Mouse (Mus musculus) megakaryocyte, embryonic 14.5 days (primary cell): ENCODE results near the gene Etl4. TPM values are rescaled to one million over a fixed set of nuclear protein-coding genes. Genes with fewer than 3 reads are reported as not detected.

Source experiments
- H3K27me3 ChIP-seq: replicated peaks from 2 replicates; pipeline ENCODE3; 2012; ENCODE audit warnings: inconsistent platforms
- H3K36me3 ChIP-seq: replicated peaks from 2 replicates; pipeline ENCODE3; 2012; ENCODE audit warnings: low read length, inconsistent platforms, mixed read lengths
- H3K4me1 ChIP-seq: 2 replicates; pipeline ENCODE4 v1.6.1; 2012; ENCODE audit warnings: inconsistent platforms
- H3K4me3 ChIP-seq: replicated peaks from 2 replicates; pipeline ENCODE3; 2012; ENCODE audit warnings: moderate library complexity, mild to moderate bottlenecking, inconsistent platforms
- H3K9me3 ChIP-seq: 2 replicates; pipeline ENCODE4 v1.6.1; 2012; ENCODE audit warnings: inconsistent platforms
- FLI1 ChIP-seq: IDR thresholded peaks from 2 replicates; pipeline ENCODE4 v1.6.1; 2012; ENCODE audit warnings: low read length, inconsistent platforms, mixed read lengths
- GATA1 ChIP-seq: IDR thresholded peaks from 3 replicates; pipeline ENCODE4 v1.6.1; 2012; ENCODE audit warnings: mixed read lengths, low read length, inconsistent platforms, borderline replicate concordance
- polyA plus RNA-seq: library from polyadenylated mRNA; stranded (reverse); fragments of >175 nt; gene quantifications from 2 replicates; pipeline ENCODE4 v1.2.3, GENCODE M21; 2012; ENCODE audit warnings: low replicate concordance; ENCODE audit not compliant: insufficient read depth

The Etl4 gene
- polyA plus RNA-seq, 1 experiment = 0.12 TPM

DNA sequence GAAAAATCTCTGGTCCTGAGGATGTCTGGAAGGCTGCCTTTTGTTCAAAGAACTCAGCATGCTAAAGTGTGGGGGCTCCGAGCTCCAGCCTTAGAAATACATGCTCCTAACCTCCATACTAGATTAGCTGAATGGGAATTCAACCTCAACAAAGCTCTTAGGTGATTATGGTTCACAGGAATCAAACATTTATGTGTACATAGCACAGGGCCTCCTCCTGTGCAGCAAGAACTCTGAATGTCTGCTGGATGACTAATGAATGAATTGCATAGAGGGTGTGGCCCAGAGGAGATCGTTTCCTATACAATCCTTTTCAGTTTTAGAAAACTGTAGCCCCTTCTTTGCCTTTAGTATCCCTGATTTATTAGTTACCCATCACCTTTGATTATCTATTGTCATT is 687.6 kb downstream of the Etl4 start:
- H3K27me3 ChIP-seq = no peaks in the 10 kb centered on the region
- no peaks in the 10 kb centered on the region for H3K4me1 ChIP-seq
- 0 out of 2 replicates have a peak, but pooled peaks cover 2% of the 10 kb centered on the region for H3K9me3 ChIP-seq
- H3K4me3 ChIP-seq = no peak overlapping the region
- TF ChIP-seq FLI1 = no peak
- no peak for TF ChIP-seq GATA1
- no peaks in the 10 kb centered on the region for H3K36me3 ChIP-seq

DNA sequence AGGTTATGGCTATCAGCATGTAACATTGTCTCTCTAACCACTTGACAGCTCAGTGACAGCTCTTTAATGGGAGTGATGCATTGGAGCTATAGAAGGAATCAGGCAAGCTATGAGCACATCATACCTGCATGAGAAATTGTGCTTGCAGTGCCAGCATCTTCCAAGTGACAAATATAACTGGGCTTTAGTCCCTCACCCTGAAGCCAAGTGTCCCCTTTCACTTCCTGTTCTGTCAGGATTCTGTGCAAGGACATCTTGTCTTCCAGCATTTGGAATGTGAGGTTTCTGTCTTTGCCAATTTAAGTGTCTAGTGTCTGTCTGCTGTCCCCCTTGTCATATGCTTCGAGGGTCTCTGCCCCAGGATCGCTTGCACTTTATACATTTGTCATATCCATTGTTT is 693.1 kb downstream of the Etl4 start:
- no peak for TF ChIP-seq GATA1
- Histone ChIP-seq H3K4me3 (no peak overlapping the region), H3K9me3 (peaks cover 3% of the 10 kb centered on the region; the same call in 1 of the 2 replicates), H3K4me1 (no peaks in the 10 kb centered on the region), H3K27me3 (no peaks in the 10 kb centered on the region), H3K36me3 (no peaks in the 10 kb centered on the region)

DNA sequence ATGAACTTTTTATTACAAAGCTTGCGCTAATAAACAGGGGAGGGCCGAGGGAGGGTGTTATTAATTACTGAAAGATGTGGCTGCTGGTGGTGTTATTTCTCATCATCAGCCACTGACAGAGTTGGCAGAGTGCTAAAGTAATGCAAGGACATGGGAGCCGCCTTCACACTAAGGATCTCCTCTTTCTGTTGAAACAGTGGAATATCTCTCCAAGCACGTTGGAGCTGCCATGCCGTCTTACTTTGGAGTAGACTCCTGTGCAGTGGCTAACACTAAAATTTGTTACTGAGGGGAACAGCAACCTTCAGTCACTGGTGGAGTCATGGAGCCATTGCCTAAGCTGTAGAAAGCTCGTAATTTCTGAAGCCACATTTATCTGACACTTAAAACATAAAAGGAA is 694.0 kb downstream of the Etl4 start:
- no peaks in the 10 kb centered on the region for H3K27me3 ChIP-seq
- TF ChIP-seq GATA1 (no peak), FLI1 (no peak)

DNA sequence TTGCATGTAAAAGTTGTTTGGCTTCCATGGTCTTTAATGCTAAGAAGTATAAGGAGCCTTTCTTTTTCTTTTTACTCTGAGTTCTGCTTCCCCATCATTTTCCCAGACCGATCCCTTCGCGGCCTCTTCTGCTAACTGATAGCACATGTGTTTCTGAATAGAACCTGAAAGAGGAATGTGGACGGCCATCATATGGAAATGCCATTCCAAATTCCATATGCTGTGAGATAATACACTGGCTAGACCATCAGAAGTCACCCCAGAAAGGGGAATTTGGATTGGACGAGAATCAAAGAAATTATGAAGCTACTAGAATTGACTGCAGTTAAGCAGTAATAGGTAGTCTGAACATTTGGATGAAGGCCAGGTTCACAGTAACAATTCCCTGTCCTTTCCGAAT is 694.4 kb downstream of the Etl4 start:
- Histone ChIP-seq H3K4me1 (no peaks in the 10 kb centered on the region), H3K4me3 (no peak overlapping the region), H3K36me3 (no peaks in the 10 kb centered on the region), H3K9me3 (peaks cover 3% of the 10 kb centered on the region; the same call in 1 of the 2 replicates), H3K27me3 (no peaks in the 10 kb centered on the region)
- TF ChIP-seq GATA1 (no peak), FLI1 (no peak)

More for the DNA sequence above, 694.0 kb downstream of the Etl4 start:
- Histone ChIP-seq H3K4me3 (no peak overlapping the region), H3K4me1 (no peaks in the 10 kb centered on the region), H3K36me3 (no peaks in the 10 kb centered on the region), H3K9me3 (peaks cover 3% of the 10 kb centered on the region; the same call in 1 of the 2 replicates)

DNA sequence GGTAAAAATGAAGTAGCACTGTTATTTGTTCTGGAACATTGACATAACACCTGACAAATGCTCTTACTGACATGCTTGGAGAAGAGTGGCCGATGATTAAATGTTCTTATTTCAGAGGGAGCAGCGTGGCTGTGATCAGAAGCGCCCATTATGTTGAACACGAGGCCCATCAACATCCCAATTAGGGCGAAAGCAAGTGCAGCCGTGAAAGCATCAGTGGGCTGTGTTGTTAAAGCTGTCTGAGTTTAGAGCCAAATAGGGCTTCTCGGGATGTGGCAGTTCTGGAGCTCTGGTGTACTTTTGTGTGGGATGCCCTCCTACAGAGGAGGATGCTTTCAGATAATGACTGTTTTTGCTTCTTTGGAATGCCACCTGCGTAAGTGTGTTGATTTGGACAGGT is 699.6 kb downstream of the Etl4 start:
- Histone ChIP-seq H3K4me3 (no peak overlapping the region), H3K27me3 (no peaks in the 10 kb centered on the region), H3K9me3 (no peaks in the 10 kb centered on the region), H3K4me1 (no peaks in the 10 kb centered on the region), H3K36me3 (no peaks in the 10 kb centered on the region)
- TF ChIP-seq FLI1 (no peak), GATA1 (no peak)

DNA sequence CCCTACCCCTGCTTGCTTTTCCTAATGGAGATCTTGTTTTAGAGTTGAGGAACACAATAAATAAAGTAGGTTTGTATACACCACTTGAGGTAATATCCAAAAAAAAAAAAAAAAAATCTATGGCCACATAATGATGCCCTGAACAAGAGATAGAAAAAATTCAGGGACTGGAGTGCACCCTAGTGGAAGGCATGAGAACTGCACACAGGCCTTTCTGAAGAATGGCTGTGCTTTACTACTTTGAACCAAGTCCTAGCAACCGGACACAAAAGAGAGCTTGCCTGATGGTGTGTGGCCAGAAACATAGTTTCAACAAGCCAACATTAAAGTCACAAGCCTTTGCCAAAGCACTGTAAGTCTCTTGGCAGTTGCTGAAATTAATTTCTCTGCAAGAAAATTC is 706.4 kb downstream of the Etl4 start:
- H3K36me3 ChIP-seq = no peaks in the 10 kb centered on the region
- H3K4me3 ChIP-seq = no peak overlapping the region
- no peaks in the 10 kb centered on the region for H3K27me3 ChIP-seq
- TF ChIP-seq GATA1 (no peak), FLI1 (no peak)
- no peaks in the 10 kb centered on the region for H3K4me1 ChIP-seq
- H3K9me3 ChIP-seq = no peaks in the 10 kb centered on the region

DNA sequence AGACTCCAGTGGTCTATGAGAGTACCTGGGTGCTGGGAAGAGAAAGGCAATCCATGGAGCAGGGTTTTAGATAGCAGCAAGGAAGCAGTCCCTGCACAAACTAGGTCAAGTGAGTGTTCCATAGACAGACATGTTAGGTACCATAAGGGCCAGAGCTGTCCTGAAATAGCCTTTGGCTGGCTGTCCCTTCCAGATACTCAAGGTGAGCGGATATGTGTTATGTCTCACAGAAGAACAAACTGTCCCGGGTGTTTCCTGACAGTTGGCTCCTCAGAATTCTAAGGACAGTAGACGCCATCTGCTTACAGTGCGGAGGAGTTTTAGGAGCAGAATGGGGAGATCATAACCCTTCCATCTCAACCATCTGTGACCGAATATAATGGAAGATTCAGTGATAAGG is 708.8 kb downstream of the Etl4 start:
- Histone ChIP-seq H3K27me3 (no peaks in the 10 kb centered on the region), H3K4me3 (no peak overlapping the region), H3K36me3 (no peaks in the 10 kb centered on the region), H3K9me3 (no peaks in the 10 kb centered on the region), H3K4me1 (no peaks in the 10 kb centered on the region)
- TF ChIP-seq GATA1 (no peak), FLI1 (no peak)

DNA sequence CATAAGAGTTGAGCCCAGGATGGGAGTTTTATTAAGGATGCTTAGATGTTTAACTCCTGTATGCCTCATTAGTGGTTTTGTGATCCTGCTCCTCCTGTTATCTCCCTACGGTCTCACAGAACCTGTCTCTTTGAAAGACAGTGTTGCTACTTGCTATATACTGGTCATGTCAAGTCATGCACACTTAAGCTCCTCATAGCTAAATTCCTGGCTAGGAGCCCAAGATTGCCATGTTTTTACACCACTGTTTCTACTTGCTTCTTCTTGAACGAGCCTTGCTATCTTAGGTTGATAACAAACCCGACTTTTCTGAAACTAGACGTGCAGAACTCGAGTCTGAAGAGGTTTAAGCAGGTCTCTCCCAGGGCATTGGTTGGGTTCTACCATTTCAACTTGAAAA is 710.3 kb downstream of the Etl4 start:
- Histone ChIP-seq H3K27me3 (no peaks in the 10 kb centered on the region), H3K36me3 (no peaks in the 10 kb centered on the region), H3K4me1 (no peaks in the 10 kb centered on the region), H3K4me3 (no peak overlapping the region), H3K9me3 (no peaks in the 10 kb centered on the region)
- no peak for TF ChIP-seq GATA1
- TF ChIP-seq FLI1 = no peak

DNA sequence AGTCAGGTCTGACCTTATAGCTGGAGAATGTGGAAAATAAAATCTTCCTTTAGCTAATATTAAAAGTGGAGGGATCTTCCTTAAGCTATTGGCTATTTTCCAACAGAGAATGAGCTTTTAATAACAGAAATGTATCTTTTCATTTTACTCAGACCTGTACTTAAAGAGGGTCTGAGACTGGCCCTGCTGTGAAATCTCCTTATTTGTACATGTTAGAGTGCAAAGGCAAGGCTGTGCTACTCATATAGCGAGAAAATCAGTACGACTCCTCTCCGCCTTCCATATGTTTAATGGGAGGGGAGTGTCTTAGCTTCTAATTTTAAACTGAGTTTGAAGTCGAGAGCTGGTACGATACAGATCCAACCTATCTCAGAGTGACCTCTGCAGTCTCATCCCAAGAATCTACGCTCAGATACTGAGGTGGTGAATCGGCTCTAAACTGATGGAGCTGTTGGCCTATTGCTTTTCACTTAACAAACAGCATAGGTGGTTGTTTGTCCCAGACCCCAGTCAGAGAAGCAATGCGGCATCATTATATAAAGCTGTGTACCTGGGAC is 719.7 kb downstream of the Etl4 start:
- no peaks in the 10 kb centered on the region for H3K36me3 ChIP-seq
- no peaks in the 10 kb centered on the region for H3K4me1 ChIP-seq
- TF ChIP-seq GATA1 (no peak), FLI1 (no peak)
- no peaks in the 10 kb centered on the region for H3K27me3 ChIP-seq
- H3K9me3 ChIP-seq = no peaks in the 10 kb centered on the region
- no peak overlapping the region for H3K4me3 ChIP-seq

DNA sequence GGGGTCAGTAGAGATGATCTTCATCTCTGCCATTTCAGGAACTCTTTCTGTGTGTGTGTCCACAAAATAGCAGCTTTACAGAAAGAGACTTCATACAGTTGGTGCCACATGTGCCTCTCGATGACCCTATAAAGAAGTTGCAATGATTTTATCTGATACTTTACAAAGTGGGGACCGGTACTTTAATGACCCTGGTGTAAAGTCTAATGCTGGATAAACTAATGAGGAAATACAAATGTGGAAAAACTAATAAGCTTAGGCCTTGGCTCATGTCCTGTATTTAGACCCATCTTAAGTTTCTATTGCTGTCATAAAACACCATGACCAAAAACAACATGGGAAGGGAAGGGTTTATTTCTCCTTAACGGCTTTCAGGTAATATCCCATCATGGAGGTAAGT is 729.0 kb downstream of the Etl4 start:
- H3K9me3 ChIP-seq = no peaks in the 10 kb centered on the region; the same call in 1 of the 2 replicates
- H3K36me3 ChIP-seq = no peaks in the 10 kb centered on the region
- H3K4me1 ChIP-seq = no peaks in the 10 kb centered on the region
- H3K4me3 ChIP-seq = no peak overlapping the region
- H3K27me3 ChIP-seq = no peaks in the 10 kb centered on the region
- TF ChIP-seq GATA1 (no peak), FLI1 (no peak)

DNA sequence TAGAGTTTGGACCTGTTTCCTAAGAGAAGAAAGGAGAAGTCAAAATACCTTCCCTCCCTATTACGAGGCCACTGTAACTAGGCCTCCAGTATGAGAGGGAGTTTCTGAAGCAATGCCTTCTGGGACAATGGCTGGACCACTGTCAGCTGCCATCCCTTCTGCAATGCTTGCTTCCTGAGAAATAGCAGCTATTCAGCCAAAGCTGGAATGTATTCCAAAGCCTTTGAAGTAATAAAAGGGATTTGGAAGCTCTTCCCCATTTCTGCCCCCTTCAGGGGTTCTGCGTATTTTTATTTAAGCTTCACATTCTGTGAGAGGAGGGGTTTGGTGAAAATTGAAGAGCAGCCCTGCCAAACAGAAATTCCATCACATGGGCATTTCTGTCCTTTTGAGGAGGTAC is 730.1 kb downstream of the Etl4 start:
- H3K9me3 ChIP-seq = no peaks in the 10 kb centered on the region; the same call in 1 of the 2 replicates
- H3K4me1 ChIP-seq = no peaks in the 10 kb centered on the region
- TF ChIP-seq GATA1 = no peak
- TF ChIP-seq FLI1 = no peak
- H3K27me3 ChIP-seq = no peaks in the 10 kb centered on the region
- H3K36me3 ChIP-seq = no peaks in the 10 kb centered on the region
- H3K4me3 ChIP-seq = no peak overlapping the region
